Mouse (Mus musculus) heart, embryonic 13.5 days (tissue): ENCODE measurements around the gene Tsc22d4. TPM values are rescaled to one million over a fixed set of nuclear protein-coding genes. Genes with fewer than 3 reads are reported as not detected.

Source experiments
- ATAC-seq: fragments of 200-750 bp; cut with Nextera tagmentation; 2 replicates; pipeline ENCODE4 v1.8.0; 2017; ENCODE audit warnings: moderate TSS enrichment; ENCODE audit not compliant: insufficient number of reproducible peaks, low FRiP score, low TSS enrichment; ENCODE audit errors: extremely low read depth
- H3K27ac ChIP-seq: fragments of 300-500 bp; sonication (generic); replicated peaks from 2 replicates; pipeline ENCODE4 v1.5.1; 2015; ENCODE audit warnings: moderate library complexity, mild to moderate bottlenecking, inconsistent platforms
- H3K27me3 ChIP-seq: fragments of 300-500 bp; sonication (generic); replicated peaks from 2 replicates; pipeline ENCODE4 v1.6.1; 2015; ENCODE audit warnings: mild to moderate bottlenecking, inconsistent platforms
- H3K36me3 ChIP-seq: fragments of 300-500 bp; sonication (generic); 2 replicates; pipeline ENCODE4 v1.6.1; 2015; ENCODE audit warnings: mild to moderate bottlenecking, inconsistent platforms
- H3K4me1 ChIP-seq: fragments of 300-500 bp; sonication (generic); 2 replicates; pipeline ENCODE4 v1.6.1; 2015; ENCODE audit warnings: inconsistent platforms
- H3K4me2 ChIP-seq: fragments of 300-500 bp; sonication (generic); 2 replicates; pipeline ENCODE4 v1.6.1; 2015; ENCODE audit warnings: inconsistent platforms, mild to moderate bottlenecking, moderate library complexity
- H3K4me3 ChIP-seq: fragments of 300-500 bp; sonication (generic); 2 replicates; pipeline ENCODE4 v1.5.1; 2015; ENCODE audit warnings: moderate library complexity, mild to moderate bottlenecking, inconsistent platforms
- H3K9ac ChIP-seq: fragments of 300-500 bp; sonication (generic); 2 replicates; pipeline ENCODE4 v1.6.1; 2015; ENCODE audit warnings: inconsistent platforms, mild to moderate bottlenecking, moderate library complexity
- H3K9me3 ChIP-seq: fragments of 300-500 bp; sonication (generic); 2 replicates; pipeline ENCODE4 v1.6.1; 2016; ENCODE audit warnings: inconsistent platforms
- WGBS: fragments of 180-500 bp; shearing (Covaris S2); methylation state at CpG from one replicate; pipeline ENCODE4 v1.1.7; 2015; ENCODE audit warnings: mixed read lengths; 5-methylcytosine and 5-hydroxymethylcytosine counted together
- polyA plus RNA-seq: library from polyadenylated mRNA; unstranded; fragments of >200 nt; fragmentation: Nextera tagmentation; extraction: Ambion mirVana; gene quantifications from 2 replicates; pipeline ENCODE4 v1.2.1, GENCODE M21; 2015

Gene Tsc22d4
- 128 and 131 TPM in 2 replicates for polyA plus RNA-seq

DNA sequence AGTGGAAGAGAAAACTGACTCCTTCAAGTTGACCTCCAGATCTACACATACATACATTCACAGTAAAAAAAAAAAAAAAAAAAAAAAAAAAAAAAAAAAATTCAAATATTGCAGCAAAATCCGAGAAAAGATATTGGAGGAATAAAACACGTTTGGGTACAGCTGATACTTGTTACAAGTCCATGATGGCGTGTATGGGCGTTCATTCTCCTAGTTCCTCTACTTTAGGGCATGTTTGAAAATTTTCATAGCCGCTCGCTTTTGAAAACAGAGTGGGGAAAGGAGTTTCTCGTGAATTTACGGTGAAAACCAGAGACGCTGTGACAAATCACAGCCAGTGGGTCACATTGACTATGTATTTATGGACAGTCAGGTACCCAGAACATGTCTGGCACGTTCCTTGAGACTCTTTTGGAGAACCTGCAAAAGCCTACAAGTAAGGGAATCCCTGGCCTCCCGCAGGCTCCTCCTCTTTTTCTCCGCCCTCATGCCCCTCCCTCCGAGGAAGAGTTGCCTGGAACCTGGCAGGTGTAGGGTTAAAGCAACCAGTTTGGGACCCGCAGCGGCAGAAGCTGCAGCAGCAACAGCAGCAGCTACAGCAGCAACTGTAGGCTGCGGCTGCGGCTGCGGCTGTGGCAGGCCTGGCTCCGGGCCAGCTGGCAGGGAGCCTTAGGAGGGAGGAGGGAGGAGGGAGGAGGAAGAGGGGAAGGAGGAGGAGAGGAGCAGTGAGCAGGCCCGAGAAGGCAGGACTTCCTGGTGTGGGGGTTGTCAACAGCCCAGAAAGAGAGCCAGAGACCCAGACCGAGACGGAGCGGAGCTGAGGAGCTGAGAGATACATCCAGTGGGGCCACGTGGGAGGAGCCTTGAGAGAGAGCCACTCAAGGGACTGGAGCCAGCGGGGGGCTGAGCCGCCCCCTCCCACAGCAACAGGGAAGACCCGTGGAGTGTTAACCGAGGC lies at the start of gene Tsc22d4:
Tsc22d4 (plus strand) TSS at position 517 of the 958 bp plus-strand sequence.
- 5% methylated on average over 28 of the region's 28 CpGs for WGBS
- ATAC-seq: peak; percentile 80
- H3K9ac ChIP-seq: peak within 1 kb of the TSS; percentile 96
- peaks cover 10% of the 10 kb centered on the region for H3K36me3 ChIP-seq
- H3K27me3 ChIP-seq: no peaks in the 10 kb centered on the region
- peak within 1 kb of the TSS; percentile 97 for H3K4me2 ChIP-seq
- peak within 1 kb of the TSS; percentile 99 for H3K27ac ChIP-seq
- H3K4me3 ChIP-seq: peak within 1 kb of the TSS; percentile 63
- no peaks in the 10 kb centered on the region for H3K9me3 ChIP-seq
- peaks cover 43% of the 10 kb centered on the region for H3K4me1 ChIP-seq

DNA sequence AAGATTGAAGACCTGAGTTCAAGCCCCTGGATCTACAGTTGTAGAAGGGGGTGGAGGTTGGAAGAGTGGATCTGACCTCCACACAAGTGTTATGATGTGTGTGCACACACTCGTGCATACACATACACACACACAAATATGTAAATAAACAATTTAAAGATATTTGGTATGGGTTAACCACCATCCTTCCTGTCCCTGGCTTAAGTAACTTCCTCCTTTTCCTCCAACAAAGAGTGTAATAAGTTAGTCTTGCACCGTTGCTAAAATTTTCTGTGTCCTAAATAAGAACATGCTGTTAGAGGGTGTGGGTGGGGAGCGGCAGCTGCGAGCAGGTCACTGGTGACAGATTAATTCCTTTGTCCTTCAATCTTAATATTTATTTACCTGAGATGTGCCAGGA lies 49.6 kb upstream of the Tsc22d4 start:
- Histone ChIP-seq H3K4me1 (peaks cover 4% of the 10 kb centered on the region), H3K4me3 (no peak overlapping the region), H3K9ac (no peak overlapping the region), H3K27ac (no peak overlapping the region), H3K27me3 (no peaks in the 10 kb centered on the region), H3K9me3 (no peaks in the 10 kb centered on the region), H3K36me3 (no peaks in the 10 kb centered on the region), H3K4me2 (no peak overlapping the region)
- no peak for ATAC-seq
- WGBS: 75% methylated on average over 4 of the region's 4 CpGs

DNA sequence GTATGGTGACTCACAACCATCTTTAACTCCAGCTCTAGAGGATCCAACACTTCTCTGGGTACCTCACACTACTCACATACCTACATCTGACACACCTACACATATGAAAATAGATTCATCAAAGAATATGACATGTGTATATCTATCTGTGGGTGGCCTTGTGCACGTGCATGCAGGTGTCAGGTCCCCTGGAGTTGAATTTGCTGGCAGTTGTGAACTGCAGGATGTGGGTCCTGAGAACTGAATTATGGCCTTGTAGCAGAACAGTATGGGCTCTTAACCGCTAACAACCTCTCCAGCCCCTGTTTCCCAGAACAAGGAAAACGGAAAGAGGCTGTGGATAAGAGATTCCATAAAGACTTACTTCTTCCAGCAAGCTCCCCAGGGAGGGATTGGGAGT lies 46.5 kb upstream of the Tsc22d4 start:
- Histone ChIP-seq H3K4me3 (no peak overlapping the region), H3K4me1 (peaks cover 3% of the 10 kb centered on the region; the same call in 1 of the 2 replicates), H3K9me3 (no peaks in the 10 kb centered on the region), H3K27ac (no peak overlapping the region), H3K4me2 (no peak overlapping the region), H3K36me3 (no peaks in the 10 kb centered on the region), H3K9ac (no peak overlapping the region), H3K27me3 (no peaks in the 10 kb centered on the region)
- 42% methylated on average over 3 of the region's 3 CpGs for WGBS
- no peak for ATAC-seq

DNA sequence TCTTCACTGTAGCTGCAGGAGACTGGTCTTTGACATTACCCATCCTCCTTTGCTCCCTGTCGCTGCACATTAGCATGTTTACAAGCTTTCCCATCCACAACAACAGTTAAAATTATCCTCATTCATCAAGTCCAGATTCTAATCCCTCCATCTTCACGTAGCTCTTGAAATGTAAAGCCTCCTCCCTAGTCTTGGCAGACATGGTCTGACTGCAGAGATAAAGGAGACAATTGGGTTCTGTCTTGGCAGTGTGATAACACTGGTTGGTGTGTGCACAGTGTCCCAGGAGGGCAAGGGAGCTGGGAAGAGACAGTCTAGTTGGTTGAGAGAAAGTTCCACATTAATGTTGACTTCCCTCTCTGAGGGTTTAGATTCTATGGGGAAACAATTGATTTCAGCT lies 45.7 kb upstream of the Tsc22d4 start:
- Histone ChIP-seq H3K4me3 (no peak overlapping the region), H3K4me2 (no peak overlapping the region), H3K36me3 (no peaks in the 10 kb centered on the region), H3K9ac (no peak overlapping the region), H3K27me3 (no peaks in the 10 kb centered on the region), H3K27ac (no peak overlapping the region), H3K4me1 (peaks cover 3% of the 10 kb centered on the region; the same call in 1 of the 2 replicates), H3K9me3 (no peaks in the 10 kb centered on the region)
- no peak for ATAC-seq
- 42% methylated on average over 2 of the region's 2 CpGs for WGBS

DNA sequence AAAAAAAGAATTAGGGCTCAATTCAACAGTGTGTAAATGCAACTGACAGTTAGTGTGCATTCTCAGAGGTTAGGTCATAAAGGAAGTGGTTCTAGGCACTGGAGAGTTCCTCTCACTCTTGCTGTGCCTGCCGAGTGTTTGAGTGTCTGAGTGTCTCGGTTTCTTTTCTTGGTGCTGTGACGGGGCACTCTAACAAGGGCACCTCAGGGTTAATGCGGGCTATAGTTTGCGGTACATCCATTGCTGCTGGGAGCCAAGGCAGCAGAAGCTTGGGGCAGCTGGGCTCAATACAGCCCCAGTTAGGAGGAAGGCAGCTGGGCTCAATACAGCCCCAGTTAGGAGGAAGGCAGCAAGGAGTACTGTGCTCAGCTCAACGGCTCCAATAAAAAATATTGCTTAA lies 40.3 kb upstream of the Tsc22d4 start:
- no peaks in the 10 kb centered on the region for H3K9me3 ChIP-seq
- no peaks in the 10 kb centered on the region for H3K27me3 ChIP-seq
- no peak overlapping the region for H3K9ac ChIP-seq
- no peak overlapping the region for H3K4me3 ChIP-seq
- no peaks in the 10 kb centered on the region for H3K36me3 ChIP-seq
- no peak overlapping the region for H3K27ac ChIP-seq
- ATAC-seq: no peak
- no peak overlapping the region for H3K4me2 ChIP-seq
- H3K4me1 ChIP-seq: peaks cover 10% of the 10 kb centered on the region
- WGBS: 58% methylated on average over 6 of the region's 6 CpGs

DNA sequence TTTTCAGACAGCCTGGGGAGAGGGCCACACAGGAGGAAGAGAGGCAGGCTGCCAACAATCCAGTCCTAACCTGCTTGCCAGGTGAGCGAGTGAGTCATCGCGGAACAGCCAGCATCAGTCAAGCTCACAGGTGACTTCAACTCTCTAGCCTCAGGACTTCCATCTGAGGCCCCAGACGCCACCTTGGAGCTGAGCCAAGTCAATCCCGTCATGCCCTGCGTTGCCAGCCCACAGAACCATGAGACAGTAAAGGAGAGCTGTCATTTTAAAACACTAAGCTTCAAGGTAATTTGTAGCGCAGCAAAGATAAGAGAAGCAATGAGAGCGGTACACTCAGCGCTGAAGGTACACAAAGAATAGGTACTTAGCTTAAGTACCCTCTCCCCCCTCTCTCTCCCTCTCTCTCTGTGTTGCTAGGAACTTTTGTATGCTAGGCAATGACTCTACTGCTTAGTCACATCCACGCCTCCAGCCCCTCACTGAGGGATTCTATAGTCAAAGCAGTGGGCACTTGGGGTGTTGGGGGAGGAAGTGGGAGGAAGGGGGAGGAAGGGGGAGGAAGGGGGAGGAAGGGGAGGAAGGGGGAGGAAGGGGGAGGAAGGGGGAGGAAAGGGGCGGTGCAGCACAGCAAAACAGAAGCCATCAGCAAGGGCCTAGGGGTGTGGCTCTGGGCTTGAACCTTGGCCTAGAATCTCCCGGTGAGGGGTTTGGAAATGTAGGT lies 38.5 kb upstream of the Tsc22d4 start:
- peak overlapping the region; percentile 22 for H3K4me2 ChIP-seq
- ATAC-seq: no peak
- peaks cover 10% of the 10 kb centered on the region for H3K4me1 ChIP-seq
- no peaks in the 10 kb centered on the region for H3K36me3 ChIP-seq
- no peaks in the 10 kb centered on the region for H3K27me3 ChIP-seq
- H3K27ac ChIP-seq: no peak overlapping the region
- H3K4me3 ChIP-seq: no peak overlapping the region
- 56% methylated on average over 12 of the region's 12 CpGs for WGBS
- H3K9ac ChIP-seq: peak overlapping the region; percentile 25; the same call in 1 of the 2 replicates
- no peaks in the 10 kb centered on the region for H3K9me3 ChIP-seq

DNA sequence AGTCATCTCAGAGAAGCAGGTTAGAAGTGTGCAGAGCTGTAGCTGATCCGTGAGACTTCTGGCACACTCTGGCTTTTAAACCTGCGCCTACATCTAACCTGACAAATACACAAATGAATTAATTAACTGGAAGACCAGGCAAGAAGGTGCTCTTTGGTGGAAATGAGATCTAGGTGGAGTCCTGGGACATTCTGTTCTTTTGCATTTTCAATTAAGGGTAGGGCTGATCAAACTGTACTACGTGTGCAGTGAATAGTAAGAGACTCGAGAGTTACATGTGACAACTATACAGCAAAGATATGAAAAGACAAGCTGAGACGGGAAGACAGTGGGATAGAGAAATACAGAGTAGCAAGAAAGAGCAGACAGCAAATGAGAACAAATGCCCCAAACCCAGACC lies 32.1 kb upstream of the Tsc22d4 start:
- 72% methylated on average over 5 of the region's 5 CpGs for WGBS
- H3K9me3 ChIP-seq: no peaks in the 10 kb centered on the region
- no peak overlapping the region for H3K4me2 ChIP-seq
- no peak overlapping the region for H3K4me3 ChIP-seq
- no peaks in the 10 kb centered on the region for H3K36me3 ChIP-seq
- H3K4me1 ChIP-seq: peaks cover 4% of the 10 kb centered on the region
- no peak overlapping the region for H3K27ac ChIP-seq
- no peak overlapping the region for H3K9ac ChIP-seq
- ATAC-seq: no peak
- H3K27me3 ChIP-seq: no peaks in the 10 kb centered on the region

DNA sequence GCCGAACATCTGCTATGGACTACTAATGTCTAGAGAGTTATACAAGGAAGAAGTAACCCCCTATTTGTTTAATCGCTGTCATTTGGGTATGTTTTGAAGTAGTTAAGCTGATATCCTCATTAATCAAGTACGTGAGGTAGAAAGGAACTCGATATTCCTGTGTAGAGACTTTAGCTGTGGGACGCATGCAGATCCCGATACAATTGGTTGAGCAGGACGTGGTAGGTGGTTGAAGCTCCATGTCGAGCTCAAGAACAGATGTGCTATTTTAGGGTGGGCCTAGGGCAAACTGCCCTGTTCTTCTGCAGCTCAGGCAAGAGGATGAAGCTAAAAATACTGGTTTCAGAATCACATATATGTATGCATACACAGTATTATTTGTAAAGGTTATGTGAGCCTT lies 29.8 kb upstream of the Tsc22d4 start:
- no peak for ATAC-seq
- 68% methylated on average over 8 of the region's 8 CpGs for WGBS
- Histone ChIP-seq H3K9me3 (no peaks in the 10 kb centered on the region), H3K4me3 (no peak overlapping the region), H3K9ac (no peak overlapping the region), H3K4me2 (no peak overlapping the region), H3K4me1 (peaks cover 19% of the 10 kb centered on the region), H3K27ac (no peak overlapping the region), H3K36me3 (no peaks in the 10 kb centered on the region), H3K27me3 (no peaks in the 10 kb centered on the region)

DNA sequence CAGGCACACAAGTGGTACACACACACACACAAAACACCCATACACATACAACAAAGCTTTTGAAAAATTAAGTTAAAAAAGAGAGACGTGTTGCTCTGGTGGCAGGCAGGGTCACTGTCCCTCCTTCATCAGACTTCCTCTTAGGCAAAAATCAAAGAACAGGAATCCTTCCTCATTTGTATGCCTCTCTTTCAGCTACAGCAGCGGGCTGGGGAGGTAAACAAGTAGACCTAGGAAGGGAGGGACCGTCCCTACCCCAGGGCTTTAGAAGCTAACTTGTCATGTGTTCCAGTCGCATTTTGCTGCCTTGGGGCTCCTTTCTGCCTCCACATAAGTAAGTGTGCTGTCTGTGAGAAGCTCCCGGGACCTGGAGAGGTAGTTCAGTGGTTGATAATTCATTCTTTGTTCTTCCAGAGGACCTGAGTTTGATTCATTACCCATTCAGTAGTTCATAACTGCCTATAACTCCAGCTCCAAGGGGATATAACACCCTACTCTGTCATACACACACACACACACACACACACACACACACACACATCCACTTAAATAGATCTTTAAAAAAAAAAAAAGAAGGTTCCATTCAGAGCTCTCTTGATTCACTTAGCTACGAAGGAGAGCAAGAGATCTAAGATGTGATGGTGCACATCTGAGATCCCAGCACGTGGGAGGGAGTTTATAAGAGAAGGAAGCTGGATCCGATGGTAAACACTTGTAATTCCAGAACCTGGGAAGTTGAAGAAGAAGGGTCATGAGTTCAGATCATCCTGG lies 27.3 kb upstream of the Tsc22d4 start:
- WGBS: 60% methylated on average over 8 of the region's 8 CpGs
- Histone ChIP-seq H3K4me3 (no peak overlapping the region), H3K27me3 (peaks cover 10% of the 10 kb centered on the region), H3K9me3 (no peaks in the 10 kb centered on the region), H3K4me2 (no peak overlapping the region), H3K36me3 (no peaks in the 10 kb centered on the region), H3K27ac (peak overlapping the region; percentile 34; the same call in 1 of the 2 replicates), H3K9ac (no peak overlapping the region), H3K4me1 (peaks cover 21% of the 10 kb centered on the region)
- no peak for ATAC-seq

DNA sequence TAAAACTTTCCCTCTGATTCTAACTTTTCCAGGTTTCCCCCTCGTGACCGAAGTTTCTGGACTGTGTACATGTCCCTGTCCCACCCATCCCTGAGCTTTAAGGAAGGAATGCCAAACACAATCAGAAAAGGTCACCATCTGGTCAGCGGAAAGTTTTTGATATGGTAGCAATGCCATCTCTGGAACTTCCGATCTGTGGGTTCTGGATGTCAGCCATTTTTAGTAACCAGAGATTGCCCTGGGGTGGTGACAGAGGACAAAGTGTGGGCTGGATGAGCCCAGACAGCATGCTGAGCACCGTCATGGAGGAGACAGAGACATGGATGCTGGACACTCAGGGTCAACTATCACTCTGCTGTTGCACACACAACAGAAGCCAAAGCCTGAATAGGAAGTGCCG lies 26.4 kb upstream of the Tsc22d4 start:
- H3K9me3 ChIP-seq: no peaks in the 10 kb centered on the region
- no peaks in the 10 kb centered on the region for H3K36me3 ChIP-seq
- H3K4me1 ChIP-seq: peaks cover 21% of the 10 kb centered on the region
- H3K9ac ChIP-seq: no peak overlapping the region
- H3K4me2 ChIP-seq: peak overlapping the region; percentile 10
- H3K4me3 ChIP-seq: no peak overlapping the region
- H3K27me3 ChIP-seq: peaks cover 15% of the 10 kb centered on the region
- 27% methylated on average over 6 of the region's 6 CpGs for WGBS
- peak overlapping the region; percentile 34 for H3K27ac ChIP-seq
- no peak for ATAC-seq
